16 mouse cellular contexts compared by ENCODE assay signal in genomic region chr5:119204736-119205135, GRCm38 (mm10).
A peak's percentile ranks its signal among the peaks of the same experiment; 100 is the strongest.
DNase-seq lines count a peak whose midpoint lies in the region; ATAC-seq lines count a peak whose summit lies in the region.
"Had no signal": no experiment of that assay in that cellular context is flagged by ENCODE, and none has a peak within 500 bp of the region (broad histone marks: within the 10 kb centered on the region; RNA-seq: fewer than 3 reads in every experiment).

No protein-coding gene starts in this region.

- DNase-seq in gastrocnemius, adult 18-20 months (ENCODE audit: low spot score) = peak; percentile 11
- DNase-seq in gastrocnemius, postnatal 25 days = no peak
- DNase-seq in lung, postnatal 14 days = peak; percentile 31
- no peak for DNase-seq in lung, adult 18-20 months
- DNase-seq in MN1 (ENCODE audit: low spot score) = peak; percentile 27
- peak; percentile 52 for DNase-seq in NIH3T3 (ENCODE audit: low read depth)
- DNase-seq: cerebellum, adult 11 months; cerebellum, postnatal 36 days; embryo, embryonic 11 days; heart, postnatal 10 days; kidney, adult 11 months; kidney, postnatal 36 days; liver, embryonic 13.5 days; thymus, postnatal 25 days had no signal

- ATAC-seq in inflammation-experienced regulatory T-cells, adult 6 months = no peak
- ATAC-seq: midbrain, embryonic 13.5 days had no signal

Comparison
In these comparisons a context has a peak if more than half of its experiments do, and no peak if none do; other contexts are left out.
1. DNase-seq: peak in gastrocnemius, adult 18-20 months (single experiment), lung, postnatal 14 days (single experiment), MN1 (single experiment) and NIH3T3 (single experiment); none in gastrocnemius, postnatal 25 days (single experiment) and lung, adult 18-20 months (0 of 2).